1 mouse cellular context compared by ENCODE assay signal in genomic region chr17:74316309-74316863, GRCm38 (mm10).
A peak's percentile ranks its signal among the peaks of the same experiment; 100 is the strongest.
TF ChIP-seq lines count a peak whose summit lies in the region.

No protein-coding gene starts in this region.

TF ChIP-seq in CH12.LX, 34 proteins besides CTCF, POLR2A, EP300 and RAD21 (continued from another document):
- peak; percentile 47; the same call in 1 of the 2 replicates for TF ChIP-seq IRF4 (IDR thresholded peaks at IDR 0.05; ENCODE audit: low read depth, low read length)
- peak; percentile 51; the same call in 1 of the 2 replicates for TF ChIP-seq MEF2A (IDR thresholded peaks at IDR 0.05; ENCODE audit: borderline replicate concordance, low read depth, low read length)
- TF ChIP-seq KAT2A (IDR thresholded peaks at IDR 0.05; ENCODE audit: insufficient replicate concordance, low read length), result peak; percentile 77; the same call in 1 of the 2 replicates
- no peak for TF ChIP-seq ETS1 (conservative IDR thresholded peaks at IDR 0.05; ENCODE audit: low read depth, low read length)
- TF ChIP-seq E2F4 (IDR thresholded peaks at IDR 0.05; ENCODE audit: insufficient replicate concordance, low read depth, low read length), result peak; percentile 43; the same call in 1 of the 2 replicates
- TF ChIP-seq MAX (IDR thresholded peaks at IDR 0.05; ENCODE audit: low read length), result peak; percentile 91
- TF ChIP-seq BHLHE40 (IDR thresholded peaks at IDR 0.05; ENCODE audit: low read depth, low read length), result peak; percentile 70
- no peak for TF ChIP-seq MAZ (IDR thresholded peaks at IDR 0.05; ENCODE audit: low read depth, low read length)
- TF ChIP-seq MXI1 (IDR thresholded peaks at IDR 0.05; ENCODE audit: low read depth, low read length), result peak; percentile 84
- TF ChIP-seq PAX5 (IDR thresholded peaks at IDR 0.05; ENCODE audit: low read length), result no peak
- TF ChIP-seq ELF1 (IDR thresholded peaks at IDR 0.05; ENCODE audit: low read depth, low read length), result peak; percentile 65
- no peak for TF ChIP-seq GABPA (IDR thresholded peaks at IDR 0.05; ENCODE audit: insufficient replicate concordance, low read depth, low read length)
- peak; percentile 91 for TF ChIP-seq MYC (IDR thresholded peaks at IDR 0.05; ENCODE audit: low read depth, low read length)
- peak; percentile 97 for TF ChIP-seq NRF1 (IDR thresholded peaks at IDR 0.05; ENCODE audit: low read depth, low read length)
- TF ChIP-seq CHD1 (IDR thresholded peaks at IDR 0.05; ENCODE audit: low read depth, low read length), result no peak
- peak; percentile 90 for TF ChIP-seq ZMIZ1 (IDR thresholded peaks at IDR 0.05; ENCODE audit: low read depth, low read length)
- peak; percentile 76; the same call in 1 of the 2 replicates for TF ChIP-seq TBP (conservative IDR thresholded peaks at IDR 0.05; ENCODE audit: low read depth, low read length)
- no peak for TF ChIP-seq ZKSCAN1 (IDR thresholded peaks at IDR 0.05; ENCODE audit: borderline replicate concordance, low read depth, low read length)
- no peak for TF ChIP-seq USF1 (IDR thresholded peaks at IDR 0.05; ENCODE audit: low read depth, low read length)
- no peak for TF ChIP-seq USF2 (conservative IDR thresholded peaks at IDR 0.05; ENCODE audit: low read depth, low read length)
- TF ChIP-seq RCOR1 (conservative IDR thresholded peaks at IDR 0.05; ENCODE audit: low read depth, low read length), result peak; percentile 38; the same call in 1 of the 2 replicates
- TF ChIP-seq JUND (conservative IDR thresholded peaks at IDR 0.05; ENCODE audit: low read depth, low read length), result no peak
- TF ChIP-seq HCFC1 (IDR thresholded peaks at IDR 0.05; ENCODE audit: low read depth, low read length), result peak; percentile 76
- TF ChIP-seq CHD2 (IDR thresholded peaks at IDR 0.05; ENCODE audit: low read length), result no peak
- peak; percentile 88; the same call in 1 of the 2 replicates for TF ChIP-seq TCF12 (IDR thresholded peaks at IDR 0.05; ENCODE audit: low read depth, low read length)
- TF ChIP-seq POLR2AphosphoS2 (IDR thresholded peaks at IDR 0.05; ENCODE audit: low read depth, low read length), result peak; percentile 92; the same call in 1 of the 2 replicates
- TF ChIP-seq NELFE (IDR thresholded peaks at IDR 0.05; ENCODE audit: low read depth, low read length), result peak; percentile 98
- TF ChIP-seq JUN (IDR thresholded peaks at IDR 0.05; ENCODE audit: insufficient read depth, low read depth, low read length), result no peak
- TF ChIP-seq MAFK (IDR thresholded peaks at IDR 0.05; ENCODE audit: insufficient replicate concordance, low read length), result no peak
- peak; percentile 88; the same call in 1 of the 2 replicates for TF ChIP-seq UBTF (IDR thresholded peaks at IDR 0.05; ENCODE audit: low read depth, low read length)
- no peak for TF ChIP-seq ZNF384 (IDR thresholded peaks at IDR 0.05; ENCODE audit: low read depth, low read length)
TF ChIP-seq in CH12.LX: peak in this region for 19.
